Mouse (Mus musculus) liver, embryonic 15.5 days (tissue): Measurements from ENCODE around the gene Dcaf6. TPM values are rescaled to one million over a fixed set of nuclear protein-coding genes. Genes with fewer than 3 reads are reported as not detected.
A peak's percentile ranks its signal among the peaks of the same experiment; 100 is the strongest.

Source experiments
- ATAC-seq: fragments of 200-750 bp; cut with Nextera tagmentation; 2 replicates; pipeline ENCODE4 v1.8.0; 2017; ENCODE audit warnings: moderate number of reproducible peaks, mild to moderate bottlenecking, moderate library complexity; ENCODE audit not compliant: insufficient read depth
- H3K27ac ChIP-seq: fragments of 300-500 bp; sonication (generic); replicated peaks from 2 replicates; pipeline ENCODE4 v1.5.1; 2015; ENCODE audit warnings: mild to moderate bottlenecking, inconsistent platforms
- H3K27me3 ChIP-seq: fragments of 300-500 bp; sonication (generic); 2 replicates; pipeline ENCODE4 v1.6.1; 2015; ENCODE audit warnings: mild to moderate bottlenecking, inconsistent platforms
- H3K36me3 ChIP-seq: fragments of 300-500 bp; sonication (generic); replicated peaks from 2 replicates; pipeline ENCODE4 v1.6.1; 2015; ENCODE audit warnings: moderate library complexity, mild to moderate bottlenecking, inconsistent platforms
- H3K4me1 ChIP-seq: fragments of 300-500 bp; sonication (generic); replicated peaks from 2 replicates; pipeline ENCODE4 v1.6.1; 2015; ENCODE audit warnings: inconsistent platforms
- H3K4me2 ChIP-seq: fragments of 300-500 bp; sonication (generic); 2 replicates; pipeline ENCODE4 v1.6.1; 2015; ENCODE audit warnings: moderate library complexity, mild to moderate bottlenecking, inconsistent platforms
- H3K4me3 ChIP-seq: fragments of 300-500 bp; sonication (generic); replicated peaks from 2 replicates; pipeline ENCODE4 v1.5.1; 2015; ENCODE audit warnings: mild to moderate bottlenecking, inconsistent platforms
- H3K9ac ChIP-seq: fragments of 300-500 bp; sonication (generic); 2 replicates; pipeline ENCODE4 v1.6.1; 2015; ENCODE audit warnings: moderate library complexity, mild to moderate bottlenecking, inconsistent platforms
- H3K9me3 ChIP-seq: fragments of 300-500 bp; sonication (generic); replicated peaks from 2 replicates; pipeline ENCODE4 v1.6.1; 2016; ENCODE audit warnings: inconsistent platforms
- WGBS: fragments of 180-500 bp; shearing (Covaris S2); methylation state at CpG from one replicate; pipeline ENCODE4 v1.1.7; 2015; ENCODE audit warnings: mixed read lengths; ENCODE audit not compliant: insufficient replicate concordance; 5-methylcytosine and 5-hydroxymethylcytosine counted together
- polyA plus RNA-seq: library from polyadenylated mRNA; unstranded; fragments of >200 nt; fragmentation: Nextera tagmentation; extraction: Ambion mirVana; gene quantifications from 2 replicates; pipeline ENCODE4 v1.2.1, GENCODE M21; 2015

The Dcaf6 gene
- polyA plus RNA-seq, result 15.5 and 17.7 TPM in 2 replicates

- H3K4me2 ChIP-seq, result peak within 1 kb of the TSS; percentile 77
- H3K4me3 ChIP-seq, result peak within 1 kb of the TSS; percentile 100
- H3K4me1 ChIP-seq, result peaks cover 34% of the 10 kb centered on the region
- no peaks in the 10 kb centered on the region for H3K27me3 ChIP-seq
- no peaks in the 10 kb centered on the region for H3K36me3 ChIP-seq
- H3K9ac ChIP-seq, result peak within 1 kb of the TSS; percentile 95
- peak within 1 kb of the TSS; percentile 99 for H3K27ac ChIP-seq
- WGBS, result under 1% methylated on average over 37 of the region's 37 CpGs
- peak; percentile 81 for ATAC-seq
- no peaks in the 10 kb centered on the region for H3K9me3 ChIP-seq
These were observed at the start of gene Dcaf6, which contains the start of gene Mpc2 for GRCm38 (mm10) chr1:165460360-165460800. Dcaf6 (minus strand) TSS chr1:165460475. Mpc2 (plus strand) TSS chr1:165460637.

GRCm38 (mm10) chr1:165506303-165506702 lies 46.0 kb upstream of the Dcaf6 start:
- 55% methylated on average over 6 of the region's 6 CpGs for WGBS
- no peaks in the 10 kb centered on the region for H3K9me3 ChIP-seq
- ATAC-seq, result no peak

DNA sequence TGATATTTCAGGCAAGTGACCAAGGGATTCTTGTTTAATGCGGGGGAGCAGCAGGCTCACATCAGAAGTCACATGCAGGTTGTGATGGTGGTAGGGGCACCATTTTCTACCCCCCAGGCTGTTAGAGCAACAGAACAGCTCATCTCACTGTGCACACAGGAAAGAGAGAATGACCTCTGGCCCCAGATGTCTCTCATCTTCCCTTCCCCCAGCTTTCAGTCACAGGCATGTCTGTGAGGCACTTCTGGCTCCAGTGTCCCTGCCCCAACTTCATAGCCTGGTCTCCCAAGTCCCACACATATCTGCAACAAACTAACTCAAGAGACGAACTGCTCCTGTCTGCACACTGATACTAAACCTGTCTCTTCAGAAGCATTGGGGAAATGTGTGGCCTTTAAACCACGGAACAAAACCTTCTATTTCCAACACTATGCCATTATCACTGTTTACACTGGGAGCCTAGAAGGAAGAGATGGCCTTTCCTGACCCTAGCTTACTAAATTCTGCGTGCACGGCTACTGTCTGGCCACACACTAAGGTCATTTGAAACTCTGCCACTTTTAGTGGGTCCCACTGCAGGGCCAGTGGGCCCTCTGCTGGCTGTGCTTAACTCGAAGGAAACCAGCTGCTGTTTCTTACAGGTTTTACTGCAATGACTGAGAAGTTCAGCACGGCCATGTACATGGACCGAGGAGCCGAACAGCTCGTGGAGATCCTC lies 43.2 kb upstream of the Dcaf6 start:
- Histone ChIP-seq H3K27ac (no peak overlapping the region), H3K27me3 (no peaks in the 10 kb centered on the region), H3K4me2 (peak overlapping the region; percentile 1), H3K36me3 (no peaks in the 10 kb centered on the region), H3K9me3 (no peaks in the 10 kb centered on the region), H3K9ac (no peak overlapping the region), H3K4me3 (no peak overlapping the region; the same call in 1 of the 2 replicates), H3K4me1 (no peaks in the 10 kb centered on the region)
- peak; percentile 47; the same call in 1 of the 2 replicates for ATAC-seq
- 40% methylated on average over 10 of the region's 10 CpGs for WGBS

More at GRCm38 (mm10) chr1:165506303-165506702, 46.0 kb upstream of the Dcaf6 start:
- H3K4me1 ChIP-seq, result no peaks in the 10 kb centered on the region
- no peak overlapping the region for H3K4me2 ChIP-seq
- H3K36me3 ChIP-seq, result no peaks in the 10 kb centered on the region
- H3K9ac ChIP-seq, result no peak overlapping the region
- no peaks in the 10 kb centered on the region for H3K27me3 ChIP-seq
- no peak overlapping the region for H3K27ac ChIP-seq
- no peak overlapping the region for H3K4me3 ChIP-seq

- ATAC-seq, result no peak
- WGBS, result 41% methylated on average over 3 of the region's 3 CpGs
- no peaks in the 10 kb centered on the region for H3K9me3 ChIP-seq
- no peaks in the 10 kb centered on the region for H3K27me3 ChIP-seq
- H3K36me3 ChIP-seq, result no peaks in the 10 kb centered on the region
- no peak overlapping the region for H3K4me2 ChIP-seq
- no peaks in the 10 kb centered on the region for H3K4me1 ChIP-seq
- H3K9ac ChIP-seq, result no peak overlapping the region
- no peak overlapping the region for H3K27ac ChIP-seq
- H3K4me3 ChIP-seq, result no peak overlapping the region
These were observed 38.6 kb upstream of the Dcaf6 start for GRCm38 (mm10) chr1:165498856-165499255.

GRCm38 (mm10) chr1:165489197-165489596 lies 28.9 kb upstream of the Dcaf6 start:
- Histone ChIP-seq H3K27ac (no peak overlapping the region), H3K27me3 (no peaks in the 10 kb centered on the region), H3K4me3 (no peak overlapping the region), H3K4me2 (no peak overlapping the region), H3K4me1 (peaks cover 9% of the 10 kb centered on the region; the same call in 1 of the 2 replicates), H3K36me3 (no peaks in the 10 kb centered on the region), H3K9ac (no peak overlapping the region), H3K9me3 (no peaks in the 10 kb centered on the region)
- no peak for ATAC-seq
- WGBS, result 42% methylated on average over 4 of the region's 4 CpGs

DNA sequence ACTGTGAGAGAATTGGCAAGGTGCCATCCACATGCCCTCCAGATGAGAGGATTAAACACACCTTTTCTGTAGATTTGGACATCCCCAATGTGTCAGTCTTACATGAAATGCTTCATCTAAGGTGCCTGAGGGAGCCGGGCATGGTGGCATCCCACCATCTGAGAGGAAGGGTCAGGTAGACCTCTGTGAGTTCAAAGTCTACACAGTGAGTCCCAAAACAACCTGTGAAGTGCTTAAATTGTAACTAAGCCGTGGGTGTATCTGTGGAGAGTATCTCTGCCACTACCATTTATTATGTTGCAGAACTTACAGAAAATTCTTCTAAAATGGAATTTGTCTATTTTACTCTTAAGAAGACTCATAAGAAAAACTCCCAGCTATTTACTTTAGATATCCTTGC lies 25.8 kb upstream of the Dcaf6 start:
- 66% methylated on average over 2 of the region's 2 CpGs for WGBS
- Histone ChIP-seq H3K4me3 (no peak overlapping the region), H3K4me2 (no peak overlapping the region), H3K9ac (no peak overlapping the region), H3K27ac (no peak overlapping the region), H3K4me1 (peaks cover 9% of the 10 kb centered on the region; the same call in 1 of the 2 replicates), H3K36me3 (peaks cover 11% of the 10 kb centered on the region), H3K27me3 (no peaks in the 10 kb centered on the region), H3K9me3 (no peaks in the 10 kb centered on the region)
- ATAC-seq, result no peak

GRCm38 (mm10) chr1:165484688-165485233 lies 24.5 kb upstream of the Dcaf6 start, which contains the start of gene Adcy10:
Adcy10 (plus strand) TSS chr1:165485183.
- peak; percentile 56; the same call in 1 of the 2 replicates for ATAC-seq

DNA sequence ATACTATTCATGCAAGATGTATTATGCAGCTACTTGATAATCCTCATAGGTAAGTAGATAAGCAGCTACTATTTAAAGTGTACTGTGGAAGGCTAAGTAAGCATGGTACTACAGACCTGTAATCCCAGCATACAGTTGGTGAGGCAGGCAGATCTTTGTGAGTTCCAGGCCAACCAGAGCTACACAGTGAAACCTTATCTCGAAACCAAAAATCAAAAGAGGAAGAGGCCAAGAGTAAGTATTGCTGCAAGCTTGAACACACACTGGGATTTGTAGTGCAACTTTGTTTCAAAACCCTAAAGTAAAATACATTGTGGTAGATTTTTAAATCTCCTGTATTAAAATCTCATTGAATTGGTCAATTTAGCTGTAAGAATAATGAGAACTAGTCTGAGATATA lies 11.2 kb upstream of the Dcaf6 start:
- no peak overlapping the region for H3K4me2 ChIP-seq
- 19% methylated on average over 1 of the region's 1 CpGs for WGBS
- no peak overlapping the region for H3K4me3 ChIP-seq
- ATAC-seq, result no peak
- H3K27ac ChIP-seq, result no peak overlapping the region
- no peak overlapping the region for H3K9ac ChIP-seq
- H3K27me3 ChIP-seq, result no peaks in the 10 kb centered on the region
- no peaks in the 10 kb centered on the region for H3K36me3 ChIP-seq
- peaks cover 9% of the 10 kb centered on the region for H3K4me1 ChIP-seq
- no peaks in the 10 kb centered on the region for H3K9me3 ChIP-seq

More at GRCm38 (mm10) chr1:165484688-165485233, 24.5 kb upstream of the Dcaf6 start, which contains the start of gene Adcy10:
- Histone ChIP-seq H3K4me1 (peaks cover 9% of the 10 kb centered on the region; the same call in 1 of the 2 replicates), H3K36me3 (peaks cover 21% of the 10 kb centered on the region), H3K9ac (no peak within 1 kb of the TSS), H3K4me3 (no peak within 1 kb of the TSS), H3K27me3 (no peaks in the 10 kb centered on the region), H3K9me3 (no peaks in the 10 kb centered on the region), H3K27ac (peak within 1 kb of the TSS; percentile 42), H3K4me2 (no peak within 1 kb of the TSS)
- 70% methylated on average over 8 of the region's 8 CpGs for WGBS

- peaks cover 13% of the 10 kb centered on the region for H3K4me1 ChIP-seq
- no peaks in the 10 kb centered on the region for H3K9me3 ChIP-seq
- no peak overlapping the region for H3K4me2 ChIP-seq
- no peaks in the 10 kb centered on the region for H3K27me3 ChIP-seq
- H3K9ac ChIP-seq, result no peak overlapping the region
- H3K4me3 ChIP-seq, result no peak overlapping the region
- no peak for ATAC-seq
- no peaks in the 10 kb centered on the region for H3K36me3 ChIP-seq
- H3K27ac ChIP-seq, result peak overlapping the region; percentile 29; the same call in 1 of the 2 replicates
These were observed 9.4 kb upstream of the Dcaf6 start for GRCm38 (mm10) chr1:165469717-165470116.

DNA sequence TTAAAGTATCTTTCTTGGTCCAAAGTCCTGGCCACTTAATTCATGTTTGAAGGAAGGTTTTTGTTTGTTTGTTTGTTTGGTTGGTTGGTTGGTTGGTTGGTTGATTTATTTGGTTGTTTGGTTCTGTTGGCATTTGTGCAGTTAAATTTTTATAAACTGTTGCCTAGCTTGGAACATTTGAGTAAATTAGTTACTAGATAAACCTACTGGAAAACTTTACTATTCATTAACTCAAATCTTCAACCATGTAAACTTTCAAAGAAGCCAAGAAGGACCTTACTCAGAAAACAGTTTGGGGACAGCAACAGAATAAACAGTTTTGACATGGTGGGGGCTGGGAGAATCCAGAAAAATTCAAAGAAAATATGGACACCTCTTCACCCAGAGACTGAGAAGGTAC lies 8.7 kb upstream of the Dcaf6 start:
- H3K4me2 ChIP-seq, result 0 out of 2 replicates have a peak overlapping the region, but pooled peaks have one; percentile 5
- H3K9me3 ChIP-seq, result no peaks in the 10 kb centered on the region
- H3K4me3 ChIP-seq, result no peak overlapping the region
- no peaks in the 10 kb centered on the region for H3K27me3 ChIP-seq
- no peak overlapping the region for H3K9ac ChIP-seq
- H3K4me1 ChIP-seq, result peaks cover 13% of the 10 kb centered on the region
- H3K27ac ChIP-seq, result no peak overlapping the region
- H3K36me3 ChIP-seq, result no peaks in the 10 kb centered on the region
- ATAC-seq, result no peak

- H3K9me3 ChIP-seq, result no peaks in the 10 kb centered on the region
- no peak for ATAC-seq
- 68% methylated on average over 3 of the region's 3 CpGs for WGBS
- H3K9ac ChIP-seq, result no peak overlapping the region
- no peaks in the 10 kb centered on the region for H3K36me3 ChIP-seq
- no peak overlapping the region for H3K4me2 ChIP-seq
- peaks cover 25% of the 10 kb centered on the region for H3K4me1 ChIP-seq
- H3K4me3 ChIP-seq, result no peak overlapping the region
- H3K27me3 ChIP-seq, result no peaks in the 10 kb centered on the region
- H3K27ac ChIP-seq, result no peak overlapping the region
These were observed 4.3 kb upstream of the Dcaf6 start for GRCm38 (mm10) chr1:165464574-165464973.
